Mouse (Mus musculus): ENCODE data around the gene Elk3.

Gene Elk3

DNA sequence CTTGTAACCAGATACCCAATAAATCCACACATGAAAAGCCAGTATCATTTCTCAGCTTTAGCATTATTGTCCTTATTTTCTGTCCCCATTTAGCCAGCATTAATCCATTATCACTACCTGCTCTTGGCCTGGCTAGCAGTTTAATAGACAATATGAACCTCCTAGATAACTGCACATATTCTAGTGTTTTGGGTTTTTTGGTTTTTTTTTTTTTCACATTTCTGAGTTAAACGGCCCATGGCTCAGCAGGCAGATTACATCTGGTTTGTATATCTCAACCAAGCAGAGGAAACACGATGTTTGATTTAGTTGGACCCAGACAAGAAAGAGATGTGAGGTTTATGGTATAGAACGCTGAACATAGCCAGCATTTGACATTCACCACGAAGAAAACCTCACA lies 41.2 kb downstream of the Elk3 start:
- no peak for DNase-seq (ENCODE audit: low spot score in 2 of 2)

DNA sequence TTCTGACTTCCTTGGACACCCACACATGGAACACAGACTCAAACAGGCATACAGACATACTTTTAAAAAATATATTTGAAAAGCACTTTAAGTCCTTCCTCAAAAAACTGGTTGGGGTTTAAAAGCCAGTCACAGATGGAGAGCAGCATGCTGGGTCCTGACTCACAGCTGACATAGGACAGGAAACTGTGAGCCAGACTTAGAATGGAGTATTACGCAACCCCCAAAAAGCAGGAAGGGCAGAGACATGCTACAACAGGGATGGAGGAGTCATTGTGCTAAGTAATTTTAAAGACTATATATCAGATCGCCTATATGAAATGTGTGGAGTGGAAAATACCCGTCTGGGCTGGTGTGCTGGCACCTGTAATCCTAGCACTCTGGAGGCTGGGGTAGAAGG lies 42.6 kb downstream of the Elk3 start:
- DNase-seq (ENCODE audit: low spot score in 2 of 2), result no peak

DNA sequence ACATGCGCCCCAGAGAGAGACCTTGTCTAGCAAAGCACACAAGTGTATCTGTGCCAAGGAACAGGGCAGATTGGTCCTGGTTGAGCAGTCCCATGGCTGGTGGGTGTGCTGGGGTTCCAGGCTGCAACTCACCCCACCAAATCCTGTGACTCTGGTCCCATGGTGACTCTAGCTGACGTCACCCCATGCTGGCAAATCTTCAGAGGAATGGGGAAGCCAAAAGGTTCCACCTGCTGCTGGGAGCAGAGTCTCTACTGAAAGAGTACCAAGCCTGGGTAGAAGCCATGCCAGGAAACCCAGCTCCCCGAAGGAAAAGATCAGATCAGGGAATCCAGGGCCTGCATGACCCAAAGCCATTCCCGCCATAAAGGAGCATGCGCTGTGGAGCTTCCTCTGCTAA lies 43.4 kb downstream of the Elk3 start:
- no peak for DNase-seq (ENCODE audit: low spot score in 2 of 2)

DNA sequence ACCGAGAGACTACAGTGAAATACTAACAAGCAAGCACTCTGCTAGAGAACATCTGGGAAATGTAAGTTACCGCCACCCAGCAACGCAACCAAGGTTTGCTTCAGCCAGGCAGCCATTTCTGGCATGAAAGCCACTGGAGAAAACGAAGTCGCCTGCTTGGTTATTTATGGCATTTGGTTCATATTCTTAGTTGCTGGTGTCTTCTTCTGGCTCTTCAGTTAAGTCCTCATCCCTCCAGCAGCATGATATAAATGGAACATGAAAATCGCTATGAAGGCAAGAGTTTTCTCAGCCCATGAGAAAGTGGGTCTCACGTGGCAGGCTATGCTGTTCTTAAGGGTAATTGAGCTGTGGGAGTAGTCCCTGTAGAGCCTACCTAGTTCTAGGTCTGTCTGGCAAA lies 44.4 kb downstream of the Elk3 start:
- no peak for DNase-seq (ENCODE audit: low spot score in 2 of 2)

DNA sequence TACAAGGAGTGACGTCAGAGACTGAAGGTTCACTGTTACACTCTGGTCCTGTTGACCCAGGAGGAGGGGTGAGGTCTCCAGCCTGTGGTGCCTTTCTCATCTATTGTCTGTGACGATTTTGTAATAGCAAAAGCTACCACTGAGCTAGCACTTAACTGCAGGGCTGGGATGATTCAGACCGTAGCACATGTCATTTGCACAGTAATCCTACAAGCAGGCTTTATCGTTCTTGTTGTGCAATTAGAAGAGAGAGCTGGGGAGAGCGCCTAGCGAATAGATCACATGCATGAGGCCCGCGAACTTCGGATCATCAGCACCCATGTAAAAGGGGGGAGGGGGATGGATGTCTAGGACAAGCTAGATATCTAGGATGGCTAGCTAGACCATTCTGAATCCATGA lies 45.1 kb downstream of the Elk3 start:
- no peak for DNase-seq (ENCODE audit: low spot score in 2 of 2)

DNA sequence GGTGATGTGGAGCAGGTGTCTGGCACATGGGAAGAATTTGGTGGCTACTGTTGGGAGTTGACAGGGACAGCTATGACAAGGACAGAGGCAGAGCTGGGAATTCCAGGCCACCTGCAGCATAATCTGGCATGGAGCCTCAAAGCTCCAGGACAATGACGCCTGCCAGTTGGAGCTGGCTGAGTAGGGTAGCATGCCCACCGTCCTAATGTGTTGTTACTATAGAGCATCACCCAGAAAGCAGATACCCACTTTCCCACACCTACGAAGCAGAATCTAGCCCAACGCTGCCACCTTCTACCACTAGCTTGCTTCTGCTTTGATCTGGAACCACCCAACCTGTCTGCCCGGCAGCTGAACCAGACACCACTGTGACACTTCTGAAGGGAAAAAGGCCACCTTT lies 46.9 kb downstream of the Elk3 start:
- no peak for DNase-seq (ENCODE audit: low spot score in 2 of 2)

DNA sequence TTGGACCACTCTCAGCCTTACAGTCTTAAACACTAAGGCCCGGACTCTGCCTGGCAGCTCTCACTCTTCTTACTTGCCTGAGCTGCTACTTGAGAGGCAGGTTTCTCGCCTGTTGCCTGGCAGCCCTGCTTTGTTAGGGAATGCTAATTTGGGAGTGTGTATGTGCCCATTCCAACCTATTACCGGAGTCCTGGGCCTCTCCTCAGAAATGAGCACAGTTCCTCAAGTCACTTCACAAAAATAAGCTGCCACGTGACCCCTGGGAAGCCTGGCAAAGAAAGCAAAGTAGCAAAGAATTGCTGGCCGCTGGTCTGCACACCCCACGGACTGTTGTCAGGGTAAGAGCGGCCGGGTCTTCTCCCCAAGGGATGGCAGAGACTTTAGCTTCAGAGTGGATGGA lies 47.5 kb downstream of the Elk3 start:
- no peak for DNase-seq (ENCODE audit: low spot score in 2 of 2)

DNA sequence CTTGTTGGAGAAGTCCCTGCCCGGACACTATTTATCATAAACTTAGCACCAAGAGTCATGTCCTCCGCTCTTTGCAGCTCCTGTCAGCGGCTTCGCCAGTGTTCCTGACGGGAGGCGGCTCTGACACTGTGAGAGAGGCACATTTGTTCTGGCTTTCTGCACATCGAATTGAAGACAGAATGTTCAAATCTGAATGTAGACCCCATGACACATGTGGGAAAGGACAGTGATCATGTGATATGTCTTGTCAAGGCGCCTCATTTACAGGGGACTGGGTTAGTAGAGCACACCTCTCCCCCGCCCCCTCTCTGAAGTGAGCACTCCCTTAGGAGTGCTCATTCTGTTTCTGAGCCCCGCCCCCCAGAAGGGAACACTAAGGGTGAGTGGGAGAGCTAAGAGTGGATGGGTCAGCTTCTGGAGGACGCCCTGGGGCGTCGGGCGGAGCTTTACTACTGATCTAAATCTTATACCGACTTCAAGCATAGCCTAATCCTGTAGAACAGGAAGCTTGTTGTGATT lies 48.9 kb downstream of the Elk3 start:
- DNase-seq (ENCODE audit: low spot score in 2 of 2), result peak in 1 of 2 experiments; percentile 35

DNA sequence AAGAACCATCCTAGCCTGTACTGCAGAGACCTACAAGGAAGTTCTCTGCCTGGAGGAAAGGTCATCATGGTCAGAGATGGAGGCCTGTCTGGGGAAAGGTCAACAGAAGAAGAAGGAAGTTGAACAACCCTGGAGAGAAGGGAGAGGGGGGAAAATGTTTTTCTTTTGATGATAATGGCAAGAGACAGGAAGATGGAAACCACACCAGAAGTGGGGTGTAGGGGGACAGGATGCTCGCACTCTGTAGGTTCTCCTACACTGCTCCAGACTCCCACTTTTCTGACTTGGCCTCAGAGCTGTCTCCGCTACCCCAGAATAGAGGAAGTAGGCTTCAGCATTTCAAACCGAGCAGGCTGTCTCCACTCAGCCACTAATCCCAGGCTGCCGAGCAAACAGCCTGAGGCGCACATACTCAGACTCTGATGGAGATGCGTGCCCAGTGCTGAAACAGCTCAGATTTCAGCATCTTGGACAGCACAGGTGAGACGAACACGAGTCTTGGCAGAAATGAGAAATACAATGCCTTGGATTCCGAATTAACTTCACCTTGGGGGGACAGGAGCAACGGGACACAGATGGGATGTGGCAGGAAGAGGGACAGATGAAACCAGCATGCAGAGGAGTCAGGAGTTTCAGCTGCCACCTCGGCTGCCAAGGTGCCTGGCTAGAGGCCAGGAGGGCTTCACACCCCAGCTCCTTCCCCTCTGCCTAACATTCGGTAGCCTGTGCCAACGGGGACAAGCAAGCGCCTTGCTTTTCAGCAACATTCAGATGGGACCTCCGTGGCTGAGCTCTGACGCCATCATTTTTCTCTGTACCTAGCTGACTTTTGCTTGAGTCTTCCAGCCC lies 49.6 kb downstream of the Elk3 start:
- DNase-seq (ENCODE audit: low spot score in 2 of 2), result no peak

DNA sequence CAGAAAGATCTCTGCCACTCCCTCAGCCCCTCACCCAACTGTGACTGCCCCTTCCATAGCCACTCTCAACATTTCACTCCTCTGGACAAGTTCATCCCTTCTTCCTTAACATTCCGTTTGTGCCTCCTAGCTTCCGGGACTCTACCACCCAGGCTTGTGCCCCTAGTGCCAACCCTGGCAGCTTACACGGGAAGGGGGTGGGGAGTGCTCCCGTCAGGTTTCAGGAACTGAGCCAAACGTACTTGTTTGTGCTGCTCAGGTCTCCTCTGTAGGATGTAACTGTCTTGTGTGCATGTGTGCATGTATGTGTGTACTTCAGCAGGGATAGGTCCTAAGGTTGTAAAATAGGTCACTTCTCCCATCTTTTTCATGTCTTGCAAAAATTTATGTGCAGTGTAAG lies 51.1 kb downstream of the Elk3 start:
- no peak for DNase-seq (ENCODE audit: low spot score in 2 of 2)

DNA sequence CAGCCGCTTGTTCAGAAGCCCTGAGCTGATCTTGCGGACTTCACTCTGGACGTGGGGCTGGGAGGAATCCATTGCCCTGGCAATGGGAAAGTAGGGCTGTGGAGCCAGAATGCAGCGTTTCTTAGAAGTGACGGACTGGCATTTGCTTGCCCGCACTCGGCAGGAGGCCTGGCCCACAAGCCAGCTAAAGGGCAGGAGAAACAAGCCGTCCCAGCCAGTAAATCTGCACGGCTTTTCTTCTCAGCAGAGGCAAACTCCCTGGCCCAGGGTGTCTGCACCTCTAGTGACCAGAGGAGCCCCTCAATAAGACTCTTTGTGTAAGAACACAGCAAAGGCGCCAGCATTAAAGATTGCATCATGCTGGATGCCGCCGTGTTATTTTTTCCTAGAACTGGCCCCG lies 55.6 kb downstream of the Elk3 start:
- DNase-seq (ENCODE audit: low spot score in 2 of 2), result no peak

DNA sequence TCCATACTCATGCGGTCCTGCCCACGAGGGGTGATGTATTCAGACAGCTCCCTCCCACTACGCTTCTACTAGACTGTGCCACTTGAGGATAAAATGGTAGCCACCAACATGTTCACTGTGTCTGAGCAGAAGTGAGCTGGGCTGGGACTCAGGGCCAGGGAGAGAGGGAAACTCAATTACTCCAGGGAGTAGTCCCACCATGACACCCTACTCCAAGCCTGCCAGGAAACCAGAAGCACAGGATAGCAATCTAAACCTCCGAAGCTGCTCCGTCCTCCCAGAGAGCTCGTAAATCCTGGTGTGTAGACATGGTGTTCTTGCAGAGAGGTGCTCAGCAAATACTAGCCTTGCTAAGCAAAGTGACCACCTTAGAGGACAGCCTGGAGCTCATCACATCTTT lies 57.8 kb downstream of the Elk3 start:
- DNase-seq (ENCODE audit: low spot score in 2 of 2), result no peak

DNA sequence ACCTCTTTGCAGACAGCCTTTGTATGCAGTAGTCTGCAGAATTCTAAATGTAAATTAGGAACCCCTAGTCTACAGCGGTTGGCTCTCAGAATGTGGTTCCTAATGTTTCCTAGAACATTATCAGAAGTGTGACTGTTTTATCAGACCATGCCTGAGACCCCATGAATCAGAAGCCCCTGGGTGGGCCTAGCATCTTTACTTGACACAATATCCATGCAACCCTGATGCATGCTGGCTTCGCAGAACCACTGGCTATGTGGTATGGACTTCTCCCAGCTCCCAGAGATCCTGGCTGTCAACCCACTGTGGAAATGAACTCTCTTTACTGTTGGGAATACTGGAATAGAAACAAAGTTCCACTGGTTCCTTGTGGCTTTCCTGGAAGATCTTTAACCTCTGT lies 58.3 kb downstream of the Elk3 start:
- no peak for DNase-seq (ENCODE audit: low spot score in 2 of 2)

DNA sequence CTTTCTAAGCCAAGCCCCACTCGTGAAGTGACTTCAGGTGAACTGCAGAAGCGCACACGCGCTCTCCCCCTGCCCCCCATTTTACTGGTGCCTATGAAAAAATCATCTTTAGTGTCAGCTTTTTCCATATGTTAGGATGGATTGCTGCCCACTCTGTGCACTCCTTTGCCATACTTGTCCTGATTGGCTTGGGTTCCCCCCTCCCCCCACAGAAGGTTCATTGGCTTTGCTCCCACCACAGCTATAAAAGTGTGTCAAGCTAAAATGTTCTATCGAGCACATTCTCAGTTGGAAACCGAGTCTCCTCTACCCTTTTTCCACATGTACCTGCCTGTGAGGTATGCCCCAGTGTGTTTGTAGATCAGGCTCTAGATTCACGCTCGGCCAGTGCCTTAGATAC lies 59.5 kb downstream of the Elk3 start:
- no peak for DNase-seq (ENCODE audit: low spot score in 2 of 2)

DNA sequence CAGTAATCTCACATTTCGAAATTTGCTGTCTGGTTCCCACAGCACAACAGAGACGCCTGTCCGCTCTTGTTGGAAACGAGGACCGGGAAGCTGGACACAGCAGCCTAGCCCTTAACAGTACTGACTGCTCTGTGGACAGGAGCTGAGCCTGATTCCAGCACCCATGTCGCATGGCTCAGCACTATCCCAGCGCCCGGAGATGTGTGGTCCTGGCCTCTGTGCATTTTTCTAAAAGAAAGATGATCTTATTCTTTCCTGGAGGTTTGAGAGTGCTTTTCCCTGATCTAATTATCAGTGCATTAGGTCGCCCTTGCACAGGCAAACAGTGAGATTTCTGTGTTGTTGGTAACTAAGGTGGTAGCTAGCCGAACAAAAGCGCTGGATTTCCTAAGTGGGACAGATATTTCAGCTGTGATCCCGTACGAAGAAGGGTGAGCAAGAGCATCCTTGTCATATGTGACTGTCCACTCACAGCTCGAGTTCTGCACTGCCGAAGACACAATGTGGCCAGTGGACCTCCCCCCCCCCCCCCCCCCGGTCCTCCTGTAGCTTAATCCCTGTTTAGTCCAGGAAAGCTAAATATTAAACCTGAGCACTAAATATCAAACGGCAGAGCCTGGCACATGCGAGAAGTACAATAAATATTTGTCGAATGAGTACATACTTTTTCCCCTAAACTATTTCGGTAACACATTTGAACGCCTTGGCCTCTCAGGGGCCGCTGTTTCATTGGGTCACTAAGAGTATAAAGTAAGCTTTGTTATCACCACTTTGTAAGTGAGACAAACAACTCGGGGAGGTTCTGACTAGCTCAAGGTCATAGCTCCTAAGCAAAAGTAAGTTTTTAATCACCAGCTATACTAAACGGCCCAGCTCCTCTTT lies 60.3 kb downstream of the Elk3 start:
- no peak for DNase-seq (ENCODE audit: low spot score in 2 of 2)

DNA sequence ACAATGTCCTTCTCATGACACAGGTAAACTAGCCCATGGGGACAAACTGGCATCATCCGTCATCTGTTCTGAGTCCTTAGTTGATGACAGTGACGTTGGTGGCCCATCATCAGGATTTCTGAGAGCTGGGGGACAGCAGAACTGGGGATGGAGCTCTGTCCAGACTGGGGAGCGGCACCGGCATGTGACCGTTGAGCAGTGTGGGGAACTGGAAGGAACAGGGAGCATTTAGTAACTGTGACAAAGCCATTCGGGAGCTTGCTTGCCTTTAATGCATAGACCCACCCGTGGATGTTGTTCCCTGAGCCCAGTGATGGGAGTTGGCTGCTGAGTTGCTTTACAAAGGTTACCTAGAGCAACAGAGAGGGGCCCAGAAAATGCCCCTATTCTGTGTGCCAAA lies 61.0 kb downstream of the Elk3 start:
- DNase-seq (ENCODE audit: low spot score in 2 of 2), result no peak

DNA sequence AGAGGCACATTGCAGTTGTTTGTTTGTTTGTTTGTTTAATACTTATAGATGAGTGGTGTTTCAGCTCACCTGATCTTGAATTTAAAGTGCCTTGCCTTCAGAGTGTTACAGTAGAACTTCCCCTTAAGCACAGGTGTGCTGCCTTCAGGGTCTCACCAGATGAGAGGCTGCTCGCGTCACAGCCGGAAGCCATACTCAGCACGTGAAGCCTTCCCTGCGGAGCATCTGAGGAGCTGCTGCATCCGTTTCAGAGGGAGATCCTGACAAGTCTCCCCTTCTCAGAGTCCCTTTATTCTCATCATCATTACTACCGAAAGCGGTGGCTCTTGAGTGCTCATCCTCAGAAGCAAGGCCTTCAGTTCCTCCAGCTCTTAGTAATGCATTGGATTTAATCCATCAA lies 62.5 kb downstream of the Elk3 start:
- DNase-seq (ENCODE audit: low spot score in 2 of 2), result no peak

DNA sequence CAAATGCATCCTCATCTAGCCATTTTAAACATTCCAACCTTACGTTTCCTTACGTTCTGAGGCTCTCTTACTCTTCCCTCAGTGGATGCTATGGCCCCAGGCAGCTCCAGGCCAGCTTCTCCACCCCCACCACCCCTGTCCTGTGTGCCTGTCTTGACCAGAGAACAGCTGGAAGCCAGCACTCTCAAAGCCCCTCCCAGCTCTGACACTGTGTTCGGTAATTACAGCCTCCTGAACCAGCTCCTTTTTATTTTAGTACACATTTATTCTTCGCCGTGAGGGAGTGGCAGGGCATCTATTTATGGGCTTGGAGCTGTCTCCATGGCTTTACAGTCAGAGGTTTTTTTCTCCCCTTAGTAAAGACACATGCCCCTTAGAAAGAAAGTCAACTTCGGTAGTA lies 63.0 kb downstream of the Elk3 start:
- no peak for DNase-seq (ENCODE audit: low spot score in 2 of 2)

DNA sequence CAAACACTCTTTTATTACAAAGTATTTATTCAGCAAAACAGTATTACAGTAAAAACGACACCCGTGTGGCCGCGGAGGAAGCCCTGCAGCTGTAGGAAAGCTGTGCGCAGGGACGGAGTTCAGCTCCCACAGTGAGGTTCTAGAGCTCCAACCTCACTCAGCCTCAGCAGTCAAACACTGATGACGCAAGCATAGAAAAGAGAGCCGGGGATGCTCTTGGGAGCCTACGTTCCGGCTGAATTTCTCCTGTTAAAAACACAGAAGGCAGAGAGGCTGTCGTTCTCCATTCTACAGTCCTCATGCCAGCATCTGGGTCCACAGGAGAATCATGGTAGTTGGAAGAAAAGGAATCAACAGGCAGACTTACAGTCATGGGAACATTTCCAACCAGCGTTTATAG lies 63.5 kb downstream of the Elk3 start:
- no peak for DNase-seq (ENCODE audit: low spot score in 2 of 2)

DNA sequence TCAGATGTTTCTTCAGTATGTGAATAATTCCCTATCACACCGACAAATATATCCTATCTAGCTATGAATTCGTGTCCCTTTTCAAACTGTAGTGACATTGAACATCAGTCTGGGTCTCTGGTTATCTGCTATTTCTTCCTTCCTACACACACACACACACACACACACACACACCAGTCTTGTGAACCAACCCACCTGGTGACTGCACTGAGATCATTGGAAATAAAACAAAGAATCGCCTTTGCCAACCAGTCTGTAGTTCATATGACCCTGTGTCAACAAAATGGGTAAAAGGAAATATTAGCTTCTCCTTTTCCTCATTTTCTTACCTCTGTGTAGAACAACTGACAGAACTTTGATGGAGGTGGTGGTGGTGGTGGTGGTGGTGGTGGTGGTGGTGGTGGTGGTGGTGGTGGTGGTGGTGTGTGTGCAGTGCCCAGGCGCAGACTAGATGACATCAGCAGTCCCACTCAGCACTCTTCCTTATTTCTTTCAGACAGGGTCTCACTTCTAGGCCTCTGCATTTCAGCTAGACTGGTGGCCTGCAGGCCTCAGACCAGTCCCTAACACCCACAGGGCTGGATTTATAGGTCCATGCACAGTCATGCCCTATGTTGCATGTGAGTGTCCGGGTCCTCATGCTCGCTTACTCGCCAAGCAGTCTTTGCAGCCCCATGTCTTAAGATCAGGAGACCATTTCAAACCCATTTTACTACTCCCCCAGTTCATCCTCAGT lies 64.6 kb downstream of the Elk3 start:
- DNase-seq (ENCODE audit: low spot score in 2 of 2), result no peak

DNA sequence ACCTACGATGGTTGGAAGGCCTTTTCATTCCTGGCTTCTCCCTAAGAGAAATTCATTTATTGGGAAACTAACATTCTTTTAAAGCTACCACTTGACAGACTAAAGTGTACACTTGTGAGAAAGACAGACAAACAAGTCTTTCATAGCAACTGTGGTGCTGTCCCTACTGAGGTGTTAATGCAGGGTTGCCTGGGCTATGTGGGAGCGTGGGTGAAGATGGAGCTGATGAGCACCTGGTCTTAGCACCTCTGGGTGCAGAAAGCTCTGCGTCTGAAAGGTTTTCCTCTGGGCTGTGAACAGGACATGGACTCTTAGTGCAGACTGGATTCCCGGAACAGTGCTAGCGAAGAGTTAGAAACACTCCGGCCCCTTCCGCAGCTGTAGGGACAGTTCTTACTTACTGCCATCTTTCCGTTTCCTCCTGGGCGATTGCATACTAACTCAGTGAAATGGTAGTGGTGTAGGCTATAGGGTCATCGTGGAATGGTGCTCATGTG lies 66.7 kb downstream of the Elk3 start:
- DNase-seq (ENCODE audit: low spot score in 2 of 2), result no peak

DNA sequence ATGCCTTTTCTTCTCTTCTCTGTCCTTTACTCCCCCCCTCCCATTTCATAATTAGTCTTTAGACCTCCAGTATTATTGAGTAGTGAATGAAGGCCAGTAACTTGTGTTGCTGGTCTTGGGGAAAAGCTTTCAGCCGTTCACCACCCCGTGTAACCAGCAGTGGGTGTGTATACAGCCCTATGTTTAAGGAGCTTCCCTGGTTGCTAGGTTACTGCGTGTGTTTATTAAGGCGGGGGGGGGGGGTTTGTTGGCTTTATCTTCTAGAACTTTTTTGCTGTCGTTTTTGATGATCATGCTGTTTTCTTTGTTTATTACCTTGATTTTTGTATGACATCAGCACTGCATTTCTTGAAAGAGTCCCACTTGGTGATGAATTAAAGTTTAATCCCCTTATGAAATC lies 68.1 kb downstream of the Elk3 start:
- DNase-seq (ENCODE audit: low spot score in 2 of 2), result no peak

All from urinary bladder, adult 18-20 months (tissue).